ENCODE assay signal across 21 mouse cellular contexts in genomic region chr8:126644179-126644578, GRCm38 (mm10). TPM values are rescaled to one million over a fixed set of nuclear protein-coding genes. Genes with fewer than 3 reads are reported as not detected.
DNase-seq lines count a peak whose midpoint lies in the region; ATAC-seq and TF ChIP-seq lines count a peak whose summit lies in the region.
"Had no signal": no experiment of that assay in that cellular context is flagged by ENCODE, and none has a peak within 500 bp of the region (broad histone marks: within the 10 kb centered on the region; RNA-seq: fewer than 3 reads in every experiment).

No protein-coding gene starts in this region.

- no peak overlapping the region for H3K27ac ChIP-seq in hindbrain, embryonic 11.5 days (ENCODE audit: low read depth, low read length)
- no peak overlapping the region for H3K27ac ChIP-seq in hindbrain, postnatal 0 days
- 0 out of 2 replicates have a peak overlapping the region, but pooled peaks have one; percentile 4 for H3K27ac ChIP-seq in embryonic facial prominence, embryonic 10.5 days (replicated peaks)
- no peak overlapping the region for H3K27ac ChIP-seq in limb, embryonic 11.5 days (replicated peaks; ENCODE audit: low read depth, low read length)
- H3K27ac ChIP-seq in forebrain, embryonic 10.5 days, result no peak overlapping the region
- H3K27ac ChIP-seq: heart, adult 2 months; heart, embryonic 15.5 days had no signal

- TF ChIP-seq CTCF in hindbrain, postnatal 0 days (IDR thresholded peaks at IDR 0.05; ENCODE audit: low read depth), result no peak
- no peak for TF ChIP-seq CTCF in brain, embryonic 14.5 days (IDR thresholded peaks at IDR 0.05; ENCODE audit: borderline replicate concordance, extremely low read depth, insufficient read depth, insufficient read length)

- TF ChIP-seq POLR2A in brain, embryonic 14.5 days (IDR thresholded peaks at IDR 0.05; ENCODE audit: borderline replicate concordance, extremely low read depth, insufficient read depth, insufficient read length, poor library complexity, severe bottlenecking), result no peak

- H3K4me2 ChIP-seq in hindbrain, embryonic 11.5 days (replicated peaks; ENCODE audit: low read depth, low read length), result no peak overlapping the region
- no peak overlapping the region for H3K4me2 ChIP-seq in hindbrain, postnatal 0 days (ENCODE audit: low read depth, low read length)
- H3K4me2 ChIP-seq in limb, embryonic 11.5 days (ENCODE audit: low read depth, severe bottlenecking), result no peak overlapping the region
- H3K4me2 ChIP-seq: heart, embryonic 11.5 days; heart, embryonic 15.5 days had no signal

- 64% methylated on average over 5 of the region's 5 CpGs for WGBS in hindbrain, embryonic 11.5 days
- 72% methylated on average over 5 of the region's 5 CpGs for WGBS in hindbrain, postnatal 0 days
- WGBS in embryonic facial prominence, embryonic 10.5 days, result 41% methylated on average over 5 of the region's 5 CpGs
- 18% methylated on average over 5 of the region's 5 CpGs for WGBS in limb, embryonic 11.5 days
- 71% methylated on average over 5 of the region's 5 CpGs for WGBS in forebrain, embryonic 10.5 days

- no peaks in the 10 kb centered on the region for H3K9me3 ChIP-seq in hindbrain, embryonic 11.5 days (ENCODE audit: control insufficient read depth, low read length)
- H3K9me3 ChIP-seq in hindbrain, postnatal 0 days (ENCODE audit: low read length), result 0 out of 2 replicates have a peak, but pooled peaks cover 4% of the 10 kb centered on the region
- H3K9me3 ChIP-seq in embryonic facial prominence, embryonic 10.5 days, result no peaks in the 10 kb centered on the region
- no peaks in the 10 kb centered on the region for H3K9me3 ChIP-seq in limb, embryonic 11.5 days (ENCODE audit: control insufficient read depth, low read length)
- no peaks in the 10 kb centered on the region for H3K9me3 ChIP-seq in forebrain, embryonic 10.5 days
- H3K9me3 ChIP-seq: heart, embryonic 15.5 days had no signal

- peak; percentile 32 for DNase-seq in hindbrain, embryonic 11.5 days (ENCODE audit: low spot score)
- DNase-seq in hindbrain, postnatal 0 days (ENCODE audit: low spot score), result no peak
- peak; percentile 16 for DNase-seq in brain, embryonic 14.5 days (ENCODE audit: low read depth)
- DNase-seq in embryonic facial prominence, embryonic 10.5 days (ENCODE audit: low spot score), result peak; percentile 68
- peak; percentile 39 for DNase-seq in limb, embryonic 11.5 days (ENCODE audit: low spot score)
- DNase-seq in gastrocnemius, adult 18-20 months (ENCODE audit: low spot score), result no peak
- no peak for DNase-seq in forebrain, embryonic 10.5 days (ENCODE audit: extremely low spot score, low spot score)
- DNase-seq in spleen, postnatal 36 days (ENCODE audit: low spot score in 2 of 2), result no peak
- DNase-seq: adrenal gland, adult 2 months; adrenal gland, postnatal 25 days; cerebellum, adult 2 months; cerebellum, postnatal 10 days; gastrocnemius, postnatal 14 days; heart, adult 2 months; heart, postnatal 14 days; kidney, adult 18-20 months had no signal

- H3K27me3 ChIP-seq in hindbrain, embryonic 11.5 days (ENCODE audit: control insufficient read depth, insufficient read depth, low read length), result no peaks in the 10 kb centered on the region
- H3K27me3 ChIP-seq in hindbrain, postnatal 0 days (ENCODE audit: insufficient read depth, low read length), result no peaks in the 10 kb centered on the region
- H3K27me3 ChIP-seq in embryonic facial prominence, embryonic 10.5 days (replicated peaks; ENCODE audit: low read depth, poor library complexity, severe bottlenecking), result no peaks in the 10 kb centered on the region
- H3K27me3 ChIP-seq in limb, embryonic 11.5 days (ENCODE audit: control insufficient read depth, insufficient read depth, low read length), result no peaks in the 10 kb centered on the region
- H3K27me3 ChIP-seq in forebrain, embryonic 10.5 days (ENCODE audit: poor library complexity, severe bottlenecking), result no peaks in the 10 kb centered on the region
- H3K27me3 ChIP-seq: CH12.LX; heart, embryonic 15.5 days had no signal

- no peaks in the 10 kb centered on the region for H3K36me3 ChIP-seq in hindbrain, embryonic 11.5 days (ENCODE audit: control insufficient read depth, insufficient read depth, low read length)
- H3K36me3 ChIP-seq in hindbrain, postnatal 0 days (ENCODE audit: insufficient read depth, low read length), result no peaks in the 10 kb centered on the region
- H3K36me3 ChIP-seq in embryonic facial prominence, embryonic 10.5 days (replicated peaks), result no peaks in the 10 kb centered on the region
- H3K36me3 ChIP-seq in limb, embryonic 11.5 days (ENCODE audit: control insufficient read depth, insufficient read depth, low read length), result no peaks in the 10 kb centered on the region
- H3K36me3 ChIP-seq in forebrain, embryonic 10.5 days (replicated peaks), result no peaks in the 10 kb centered on the region
- H3K36me3 ChIP-seq: heart, embryonic 15.5 days had no signal

- no peak overlapping the region for H3K4me3 ChIP-seq in hindbrain, embryonic 11.5 days (ENCODE audit: low read depth, low read length)
- no peak overlapping the region for H3K4me3 ChIP-seq in hindbrain, postnatal 0 days (ENCODE audit: low read length)
- no peak overlapping the region for H3K4me3 ChIP-seq in embryonic facial prominence, embryonic 10.5 days
- H3K4me3 ChIP-seq in limb, embryonic 11.5 days (ENCODE audit: low read depth, low read length), result no peak overlapping the region
- H3K4me3 ChIP-seq in forebrain, embryonic 10.5 days, result no peak overlapping the region
- H3K4me3 ChIP-seq: heart, adult 2 months; heart, embryonic 15.5 days had no signal

- ATAC-seq in hindbrain, embryonic 11.5 days (ENCODE audit: low FRiP score), result no peak
- no peak for ATAC-seq in hindbrain, postnatal 0 days
- ATAC-seq in limb, embryonic 11.5 days (ENCODE audit: insufficient number of reproducible peaks, low FRiP score, low TSS enrichment, low read depth), result no peak
- ATAC-seq: forebrain, embryonic 14.5 days; hindbrain, embryonic 16.5 days had no signal

- H3K4me1 ChIP-seq in hindbrain, embryonic 11.5 days (replicated peaks; ENCODE audit: control insufficient read depth, insufficient read depth, low read length), result no peaks in the 10 kb centered on the region
- no peaks in the 10 kb centered on the region for H3K4me1 ChIP-seq in hindbrain, postnatal 0 days (ENCODE audit: insufficient read depth, low read length)
- peaks cover 32% of the 10 kb centered on the region for H3K4me1 ChIP-seq in embryonic facial prominence, embryonic 10.5 days
- H3K4me1 ChIP-seq in limb, embryonic 11.5 days (ENCODE audit: control insufficient read depth, insufficient read depth, low read length), result peaks cover 6% of the 10 kb centered on the region; the same call in 1 of the 2 replicates
- H3K4me1 ChIP-seq in forebrain, embryonic 10.5 days, result peaks cover 24% of the 10 kb centered on the region; the same call in 1 of the 2 replicates

- no peak overlapping the region for H3K9ac ChIP-seq in hindbrain, embryonic 11.5 days (ENCODE audit: low read depth, low read length)
- H3K9ac ChIP-seq in hindbrain, postnatal 0 days (replicated peaks; ENCODE audit: low read length), result no peak overlapping the region
- H3K9ac ChIP-seq in limb, embryonic 11.5 days (ENCODE audit: low read length), result no peak overlapping the region
- H3K9ac ChIP-seq: heart, embryonic 15.5 days had no signal

RNA-seq across cellular contexts. Expression of gene Irf2bp2, which starts 50.4 kb away (rescaled TPM):
- 4.8 and 5.5 TPM in 2 replicates for polyA plus RNA-seq in hindbrain, embryonic 11.5 days (2014; fragmentation: Nextera tagmentation; extraction: Ambion mirVana)
- 91.5 and 99.1 TPM in 2 replicates for total RNA-seq in hindbrain, postnatal 0 days (2014; rRNA removed)
- 10.2 and 11.4 TPM in 2 replicates for polyA plus RNA-seq in hindbrain, postnatal 0 days (2015; fragmentation: Nextera tagmentation; extraction: Ambion mirVana)
- 37.3 and 39.6 TPM in 2 replicates for polyA plus RNA-seq in brain, embryonic 14.5 days (2012; rRNA removed)
- polyA plus RNA-seq in embryonic facial prominence, embryonic 10.5 days (2016; fragmentation: Nextera tagmentation; extraction: Ambion mirVana), result 4.5 and 5.4 TPM in 2 replicates
- 4.9 and 5.6 TPM in 2 replicates for polyA plus RNA-seq in limb, embryonic 11.5 days (2014; fragmentation: Nextera tagmentation; extraction: Ambion mirVana)
- 10 to 100 TPM; 33.8 to 49.6 TPM for total RNA-seq in gastrocnemius, adult 18-20 months (2021)
- polyA plus RNA-seq in forebrain, embryonic 10.5 days (2016; fragmentation: Nextera tagmentation; extraction: Ambion mirVana), result 3.0 and 3.4 TPM in 2 replicates

Comparison
In these comparisons a context has a peak if more than half of its experiments do, and no peak if none do; other contexts are left out.
1. DNase-seq: peak in hindbrain, embryonic 11.5 days (single experiment), brain, embryonic 14.5 days (single experiment), embryonic facial prominence, embryonic 10.5 days (single experiment) and limb, embryonic 11.5 days (single experiment); none in hindbrain, postnatal 0 days (single experiment), gastrocnemius, adult 18-20 months (single experiment), forebrain, embryonic 10.5 days (single experiment) and spleen, postnatal 36 days (0 of 2).